In the genomic region with DNA sequence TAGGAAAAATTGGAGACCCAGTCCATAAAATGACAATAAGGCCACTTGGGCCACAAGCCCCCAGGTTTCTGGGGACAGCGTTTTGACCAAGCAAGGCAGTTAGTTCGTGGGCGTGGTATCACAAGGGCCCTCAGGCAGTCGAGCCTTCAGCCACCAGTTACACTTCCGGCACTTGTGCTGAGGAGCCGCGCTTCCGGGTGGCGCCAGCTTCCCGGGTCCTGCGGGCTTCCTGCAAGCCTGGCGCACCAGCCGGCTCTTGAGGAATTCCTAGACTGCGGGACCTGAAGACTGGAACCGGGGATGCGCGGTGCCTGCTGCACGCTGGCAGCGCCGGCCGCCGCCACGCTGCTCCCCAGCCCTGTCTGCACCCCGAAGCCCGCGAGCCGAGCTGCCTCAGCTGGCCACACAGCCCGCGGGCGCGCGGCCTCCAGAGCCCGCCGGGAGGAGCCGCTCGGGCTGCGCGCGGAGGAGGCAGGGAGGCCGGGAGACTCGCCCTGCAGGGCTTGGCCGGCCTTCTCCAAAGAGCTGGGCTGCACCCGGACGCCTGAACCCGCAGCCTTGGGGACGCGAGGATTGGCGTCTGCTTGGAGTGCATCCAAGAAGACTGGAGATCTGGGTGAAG, we compare ENCODE assay signal across 8 mouse cellular contexts. TPM values are rescaled to one million over a fixed set of nuclear protein-coding genes. Genes with fewer than 3 reads are reported as not detected.
DNase-seq lines count a peak whose midpoint lies in the region; ATAC-seq lines count a peak whose summit lies in the region.

No protein-coding gene starts in this region.

- no peaks in the 10 kb centered on the region for H3K9me3 ChIP-seq in hindbrain, embryonic 15.5 days

- peak overlapping the region; percentile 93 for H3K27ac ChIP-seq in hindbrain, embryonic 15.5 days (replicated peaks)

- peaks cover 22% of the 10 kb centered on the region for H3K4me1 ChIP-seq in hindbrain, embryonic 15.5 days (replicated peaks)

- peak overlapping the region; percentile 79 for H3K9ac ChIP-seq in hindbrain, embryonic 15.5 days

- no peaks in the 10 kb centered on the region for H3K36me3 ChIP-seq in hindbrain, embryonic 15.5 days

- peak overlapping the region; percentile 60 for H3K4me3 ChIP-seq in hindbrain, embryonic 15.5 days

- H3K4me2 ChIP-seq in hindbrain, embryonic 15.5 days, result peak overlapping the region; percentile 68

- H3K27me3 ChIP-seq in hindbrain, embryonic 15.5 days, result peaks cover 18% of the 10 kb centered on the region

- ATAC-seq in hindbrain, embryonic 15.5 days (ENCODE audit: low FRiP score, low read depth), result peak; percentile 77

- under 1% methylated on average over 48 of the region's 48 CpGs for WGBS in hindbrain, embryonic 15.5 days

- DNase-seq in T-cell, adult 2 months (ENCODE audit: low spot score), result peak; percentile 81
- DNase-seq in cerebellum, postnatal 36 days, result peak; percentile 66 to 68
- peak; percentile 74 to 84 for DNase-seq in frontal cortex, postnatal 36 days (ENCODE audit: low spot score in 2 of 2)
- peak; percentile 66 to 79 for DNase-seq in left cerebral cortex, adult 18-20 months (ENCODE audit: low spot score in 2 of 2)
- DNase-seq in lung, postnatal 4 days, result peak; percentile 89 to 94
- DNase-seq in retina, postnatal 1 day, result peak; percentile 91
- peak; percentile 85 for DNase-seq in thymus, postnatal 4 days

RNA-seq across cellular contexts. Expression of a gene that starts 3.8 kb away (rescaled TPM):
- 23.1 and 24.8 TPM in 2 replicates for polyA plus RNA-seq in hindbrain, embryonic 15.5 days (2015; fragmentation: Nextera tagmentation; extraction: Ambion mirVana)
- total RNA-seq in left cerebral cortex, adult 18-20 months (2021), result 10 to 100 TPM; 26.5 to 27.5 TPM

RNA-seq across cellular contexts. Expression of a gene that starts 7.0 kb away (rescaled TPM):
- polyA plus RNA-seq in hindbrain, embryonic 15.5 days (2015; fragmentation: Nextera tagmentation; extraction: Ambion mirVana), result not detected in 2 replicates
- total RNA-seq in left cerebral cortex, adult 18-20 months (2021), result not detected

Comparison
In these comparisons a context has a peak if more than half of its experiments do, and no peak if none do; other contexts are left out.
1. Peak in every context shown above with its lines: DNase-seq, ATAC-seq, H3K4me3 ChIP-seq and H3K27ac ChIP-seq.